Mouse (Mus musculus) liver, adult (tissue): ENCODE results near the gene Tom1l2.

Experiments used
- GATA4 ChIP-seq: IDR thresholded peaks from 2 replicates; pipeline ENCODE4 v1.6.1; 2014; ENCODE audit warnings: mild to moderate bottlenecking, low read length; ENCODE audit not compliant: insufficient replicate concordance

Gene Tom1l2

GRCm38 (mm10) chr11:60297772-60298171 lies 54.9 kb downstream of the Tom1l2 start:
- no peak for TF ChIP-seq GATA4

- no peak for TF ChIP-seq GATA4
Observed at GRCm38 (mm10) chr11:60294630-60295313, 57.9 kb downstream of the Tom1l2 start.

- TF ChIP-seq GATA4: no peak
Observed at GRCm38 (mm10) chr11:60293683-60294629, 58.7 kb downstream of the Tom1l2 start.

GRCm38 (mm10) chr11:60292718-60293117 lies 60.0 kb downstream of the Tom1l2 start:
- no peak for TF ChIP-seq GATA4

GRCm38 (mm10) chr11:60288980-60289379 lies 63.7 kb downstream of the Tom1l2 start:
- TF ChIP-seq GATA4: no peak

- no peak for TF ChIP-seq GATA4
Observed at GRCm38 (mm10) chr11:60286311-60286710, 66.4 kb downstream of the Tom1l2 start.

GRCm38 (mm10) chr11:60280429-60281414 lies 72.0 kb downstream of the Tom1l2 start:
- TF ChIP-seq GATA4: no peak

- TF ChIP-seq GATA4: no peak
Observed at GRCm38 (mm10) chr11:60279483-60279882, 73.2 kb downstream of the Tom1l2 start.

- TF ChIP-seq GATA4: no peak
Observed at GRCm38 (mm10) chr11:60277771-60278170, 74.9 kb downstream of the Tom1l2 start.

GRCm38 (mm10) chr11:60277164-60277740 lies 75.5 kb downstream of the Tom1l2 start:
- no peak for TF ChIP-seq GATA4

GRCm38 (mm10) chr11:60276408-60277093 lies 76.2 kb downstream of the Tom1l2 start:
- no peak for TF ChIP-seq GATA4

- TF ChIP-seq GATA4: no peak; the same call in 1 of the 2 replicates
Observed at GRCm38 (mm10) chr11:60273273-60273805, 79.4 kb downstream of the Tom1l2 start.

GRCm38 (mm10) chr11:60268563-60268962 lies 84.1 kb downstream of the Tom1l2 start:
- TF ChIP-seq GATA4: no peak
